Mouse (Mus musculus) hematopoietic stem cell, adult 5-6 weeks (primary cell): ENCODE measurements around the gene Piezo1. TPM values are rescaled to one million over a fixed set of nuclear protein-coding genes. Genes with fewer than 3 reads are reported as not detected.

Experiments
- ATAC-seq, 2 experiments: fragments of 125-278 bp in 1 of 2; replicated peaks in 1 of 2; 2 replicates each; pipeline ENCODE4 v1.8.0; 2016 to 2017; ENCODE audit warnings: inconsistent platforms in 2 of 2, mild to moderate bottlenecking in 2 of 2, moderate number of reproducible peaks in 2 of 2, low read depth in 1 of 2, moderate TSS enrichment in 1 of 2; ENCODE audit not compliant: low FRiP score in 2 of 2, poor library complexity in 2 of 2, severe bottlenecking in 2 of 2, insufficient read depth in 1 of 2, low TSS enrichment in 1 of 2
- total RNA-seq: library from RNA; stranded (forward); fragments of 172-1452, 232-1000 nt; gene quantifications from 2 replicates; pipeline ENCODE4 v1.2.3, GENCODE M21; 2017

Gene Piezo1
- total RNA-seq, 1 experiment from 2014 or later: 23.6 TPM

GRCm38 (mm10) chr8:122554786-122555185 lies 3.7 kb upstream of the Piezo1 start:
- ATAC-seq: no peak

DNA sequence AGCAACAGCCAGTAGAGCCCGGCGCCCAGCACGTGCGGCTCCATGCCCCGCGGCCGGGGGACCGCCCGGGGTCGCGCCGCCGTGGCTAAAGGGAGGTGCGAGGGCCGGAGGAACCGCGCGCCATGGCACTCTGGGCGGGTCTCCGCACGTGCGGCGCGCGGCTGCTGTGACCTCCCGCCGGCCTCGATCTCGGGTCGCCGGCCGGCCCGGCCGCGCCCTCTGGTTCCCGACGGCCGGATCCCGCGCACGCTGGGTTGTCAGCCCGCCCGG lies 199 bp downstream of the Piezo1 start:
- ATAC-seq: no peak

GRCm38 (mm10) chr8:122550234-122550994 lies 715 bp downstream of the Piezo1 start:
- no peak for ATAC-seq

DNA sequence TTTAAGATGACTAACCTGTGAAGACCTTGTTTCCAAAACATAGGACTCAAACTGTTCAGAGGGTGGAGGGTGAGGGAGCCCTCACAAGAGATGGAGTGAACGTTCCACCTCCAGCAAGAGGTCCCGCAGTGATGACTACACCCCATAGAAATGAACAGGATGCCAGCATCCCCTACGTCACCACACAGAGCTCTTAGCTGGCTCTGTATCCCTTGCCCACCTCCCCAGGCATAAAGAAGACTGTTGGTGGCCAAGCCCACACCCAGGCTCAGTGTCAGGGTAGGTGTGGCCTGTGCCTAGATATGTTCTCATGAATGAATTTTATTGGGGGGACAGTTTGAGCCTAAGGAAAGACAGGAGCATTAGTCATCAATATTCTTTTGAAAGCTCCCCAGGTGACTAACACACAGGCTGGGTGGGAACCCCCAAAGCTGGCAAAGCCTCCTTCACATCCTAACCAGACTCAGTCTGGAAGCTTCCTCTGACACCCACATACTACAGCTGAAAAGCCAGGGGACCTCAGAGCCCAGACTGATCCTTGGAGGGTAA lies 2.2 kb downstream of the Piezo1 start:
- ATAC-seq: no peak

GRCm38 (mm10) chr8:122548331-122548730 lies 2.8 kb downstream of the Piezo1 start:
- no peak for ATAC-seq

- ATAC-seq: peak; percentile 73
These were observed 3.3 kb downstream of the Piezo1 start for GRCm38 (mm10) chr8:122547815-122548214.

DNA sequence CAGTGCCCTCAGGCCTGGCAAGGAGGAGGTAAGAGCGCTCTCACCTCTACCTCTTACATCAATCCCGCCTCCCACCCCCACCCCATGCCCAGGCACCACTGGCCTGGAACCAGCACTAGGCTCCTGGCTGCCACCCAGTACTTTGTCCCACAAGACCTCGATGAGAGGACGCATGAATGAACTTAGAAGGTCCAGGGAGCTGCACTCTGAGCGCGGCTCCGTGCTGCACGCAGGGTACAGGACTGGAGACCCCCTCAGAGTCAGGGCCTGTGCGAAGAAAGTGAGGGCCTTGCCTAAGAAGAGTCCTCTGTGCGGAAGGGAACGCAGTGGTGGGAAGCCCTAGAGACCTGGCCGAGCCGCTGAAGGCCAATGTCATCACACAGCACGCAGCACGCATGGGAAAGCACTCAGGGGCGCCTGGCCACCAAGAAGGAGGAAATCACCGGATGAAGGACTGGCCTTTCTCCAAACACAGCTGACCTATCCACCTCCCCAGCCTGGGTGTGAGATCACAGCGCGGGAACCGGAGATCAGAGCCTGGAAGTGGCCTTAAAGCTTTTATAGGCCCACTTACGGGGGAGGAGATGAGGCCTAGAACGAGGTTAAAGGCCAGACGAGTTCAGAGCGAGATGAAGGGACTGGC lies 4.2 kb downstream of the Piezo1 start:
- ATAC-seq: no peak

DNA sequence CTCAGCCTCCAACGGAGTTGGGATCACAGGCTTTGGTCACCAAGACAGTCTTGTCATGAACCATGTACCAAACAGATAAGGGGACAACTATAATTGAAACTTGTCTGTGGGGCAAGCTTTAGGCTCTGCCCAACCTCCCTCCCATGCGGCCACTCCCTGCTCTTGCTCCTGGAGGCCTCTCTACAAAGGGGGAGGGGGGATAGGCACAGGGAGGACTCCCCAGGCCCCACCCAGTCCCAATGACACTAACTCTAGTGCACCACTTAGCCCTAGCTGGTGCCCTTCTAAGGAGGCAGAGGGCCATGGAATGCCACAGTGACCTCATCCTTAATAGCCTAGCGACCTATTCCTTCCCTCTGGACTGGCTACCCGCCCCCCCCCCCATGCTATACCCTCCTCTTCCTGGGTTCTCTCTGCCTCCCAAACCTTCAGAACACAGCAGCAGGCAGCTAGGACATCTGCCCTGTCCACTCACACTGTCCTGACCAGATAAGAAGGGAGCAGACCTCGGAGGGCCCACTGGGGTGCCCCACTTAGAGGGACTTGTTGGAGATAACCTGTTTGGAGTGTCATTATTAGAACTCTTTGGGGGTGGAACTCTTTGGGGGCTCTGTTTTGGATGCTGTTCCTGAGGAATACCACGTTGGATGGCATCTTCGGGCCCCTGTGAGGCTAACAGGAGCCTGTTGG lies 4.9 kb downstream of the Piezo1 start:
- ATAC-seq: no peak

GRCm38 (mm10) chr8:122544138-122544537 lies 7.0 kb downstream of the Piezo1 start:
- no peak for ATAC-seq

GRCm38 (mm10) chr8:122538310-122539076 lies 12.6 kb downstream of the Piezo1 start:
- ATAC-seq: no peak

DNA sequence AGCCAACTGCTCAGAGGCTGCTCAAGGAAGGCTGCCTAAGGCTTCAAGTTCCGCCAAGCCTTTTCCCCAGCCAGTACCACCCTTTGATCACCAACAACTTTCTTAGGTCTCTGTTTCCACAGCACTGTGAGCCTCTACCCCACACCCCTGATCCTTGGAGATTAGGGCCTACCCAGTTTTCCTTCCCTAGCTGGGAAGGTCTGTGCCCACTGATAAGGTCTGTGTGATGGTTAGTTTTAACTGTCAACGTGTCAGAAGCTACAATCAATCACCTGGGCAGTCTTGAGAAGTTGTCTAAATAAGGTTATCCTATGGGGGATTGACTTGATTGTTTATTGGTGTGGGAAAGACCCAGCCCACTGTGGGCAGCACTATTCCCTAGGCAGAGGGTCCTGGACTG lies 13.3 kb downstream of the Piezo1 start:
- peak in 1 of 2 experiments; percentile 21; a peak in 1 of 4 replicates for ATAC-seq

DNA sequence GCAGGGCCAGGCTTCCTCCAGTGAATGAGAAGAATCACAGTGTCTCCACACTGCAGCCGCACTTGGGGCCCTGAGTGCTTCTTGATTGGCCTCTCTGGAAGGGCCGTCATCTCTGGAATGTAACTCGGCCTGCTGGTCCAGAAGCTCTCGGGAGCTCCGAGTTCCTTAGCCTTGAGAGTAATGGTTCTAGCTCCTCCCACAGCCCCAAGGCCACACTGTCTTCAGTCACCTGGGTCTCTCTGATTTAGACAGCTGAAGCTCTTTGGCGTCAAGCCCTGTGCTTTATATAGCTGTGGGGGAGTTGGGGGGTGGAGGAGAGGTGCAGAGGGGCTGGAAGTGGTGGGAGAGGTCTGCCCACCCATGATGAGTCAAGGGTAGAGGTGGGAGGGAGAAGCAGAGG lies 14.1 kb downstream of the Piezo1 start:
- ATAC-seq: no peak

GRCm38 (mm10) chr8:122531312-122531711 lies 19.8 kb downstream of the Piezo1 start:
- no peak for ATAC-seq

DNA sequence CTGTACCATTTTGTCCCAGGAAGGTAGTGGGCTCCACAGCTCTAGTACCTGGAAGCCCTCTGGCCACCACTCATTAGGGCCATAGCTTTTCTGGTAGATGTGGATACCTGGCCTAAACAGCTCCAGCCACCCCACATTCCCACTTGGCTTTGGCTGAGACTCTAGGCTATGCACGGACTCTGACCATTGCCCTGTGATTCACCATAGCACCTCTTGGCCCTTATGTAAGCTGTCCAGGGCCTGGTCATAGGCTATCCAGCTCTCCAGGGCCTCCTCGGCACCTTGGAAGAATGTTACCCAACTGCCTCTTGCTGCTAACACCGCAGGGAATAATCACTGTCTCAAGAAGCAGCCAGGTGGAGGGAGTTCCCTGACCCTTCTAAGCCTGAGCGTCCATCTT lies 22.0 kb downstream of the Piezo1 start:
- no peak for ATAC-seq

DNA sequence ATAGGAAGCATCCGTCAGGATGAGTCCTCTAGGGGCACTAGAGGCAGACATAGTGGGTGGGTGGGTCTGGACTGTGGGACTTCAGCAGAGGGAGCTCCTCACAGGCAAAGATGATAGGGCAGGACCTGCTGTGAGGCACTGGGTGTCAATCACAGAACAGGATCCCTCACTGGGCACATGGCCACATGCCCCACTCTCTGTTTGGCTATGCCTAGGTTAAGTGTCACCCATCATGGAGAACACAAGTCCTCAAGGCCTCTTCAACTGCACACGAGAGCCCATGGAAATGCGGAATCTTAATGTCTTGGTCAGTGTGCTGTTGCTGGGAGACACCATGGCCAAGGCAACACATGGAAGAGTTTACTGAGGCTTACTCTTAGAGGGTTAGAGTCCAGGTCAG lies 23.2 kb downstream of the Piezo1 start:
- ATAC-seq: no peak

DNA sequence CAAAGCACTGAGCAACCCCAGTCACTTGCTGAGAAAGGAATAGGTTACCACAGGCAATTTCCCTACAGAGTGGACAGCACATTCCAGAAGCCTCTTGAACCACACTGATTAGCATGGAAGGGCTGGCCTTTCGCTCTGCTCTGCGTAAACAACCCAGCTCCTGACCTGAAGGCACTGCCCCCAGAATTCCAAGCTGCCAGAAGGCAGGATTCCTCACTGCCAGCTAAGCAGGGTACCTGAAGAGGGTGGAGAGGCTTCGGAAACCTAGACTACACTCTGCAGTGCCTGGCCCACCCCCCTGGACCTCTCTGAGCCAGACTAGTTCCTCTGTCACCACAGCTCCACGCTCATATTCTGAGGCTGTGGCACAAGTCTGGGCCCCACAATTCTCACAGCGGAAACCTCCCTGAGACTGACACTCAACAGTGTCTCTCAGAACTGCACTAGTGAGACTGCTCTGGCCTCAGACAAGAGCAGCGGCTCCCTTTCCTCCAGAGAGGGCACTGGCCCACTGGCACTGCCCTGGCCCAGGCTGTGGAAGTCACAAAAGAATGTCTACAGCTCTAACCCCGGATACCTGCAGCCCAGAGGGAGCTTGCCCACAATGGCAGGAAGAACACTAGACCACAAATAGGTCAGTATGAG lies 24.5 kb downstream of the Piezo1 start:
- peak in 1 of 2 experiments; percentile 12; a peak in 1 of 4 replicates for ATAC-seq

- no peak for ATAC-seq
These were observed 25.0 kb downstream of the Piezo1 start for GRCm38 (mm10) chr8:122526084-122526483.
